Mouse (Mus musculus): ENCODE measurements at regions not wholly inside any gene's neighbourhood (a gene's known extent, or its start where the extent isn't known, plus 50 kb on each side); places are given as distances from the start of the nearest gene placed in this dataset.
A peak's percentile ranks its signal among the peaks of the same experiment; 100 is the strongest.
"Not testable (repeated sequence)": the region's sequence is repeated elsewhere in the genome, so short reads cannot be mapped to it uniquely, and the experiment has no call there.

DNA sequence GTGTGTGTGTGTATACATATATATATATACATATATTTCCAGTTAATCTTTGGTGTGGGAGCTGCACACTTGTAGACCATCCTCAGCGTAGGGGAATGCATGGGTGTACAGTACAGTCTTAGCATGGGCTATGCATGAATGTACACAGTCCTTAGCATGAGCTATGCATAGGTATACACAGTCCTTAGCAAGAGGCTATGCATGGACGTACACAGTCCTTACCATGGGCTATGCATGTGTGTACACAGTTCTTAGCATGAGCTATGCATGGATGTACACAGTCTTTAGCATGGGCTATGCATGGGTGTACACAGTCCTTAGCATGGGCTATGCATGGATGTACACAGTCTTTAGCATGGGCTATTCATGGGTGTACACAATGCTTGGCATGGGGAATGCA lies 70.5 kb downstream of the Rchy1 start:
- no peak for DNase-seq (ENCODE audit: low spot score in 2 of 2)

DNA sequence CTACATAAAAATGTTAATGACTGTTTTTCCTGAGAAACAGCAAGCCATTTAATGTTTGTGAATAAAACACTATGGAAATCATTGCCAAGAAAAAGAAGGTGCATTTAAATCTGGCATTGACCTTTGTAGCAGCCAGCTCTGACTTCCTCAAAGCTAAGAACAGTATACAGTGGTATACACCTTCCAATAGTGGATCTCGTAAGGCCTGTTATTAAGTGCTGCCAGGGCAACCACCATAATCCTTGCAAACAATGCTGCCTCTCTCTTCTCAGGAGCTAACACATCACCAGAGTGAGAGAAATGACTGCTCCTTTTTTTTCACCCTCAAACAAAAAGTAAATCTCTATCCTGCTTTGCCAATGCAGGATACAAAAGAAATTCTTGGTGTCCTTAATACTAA lies 81.1 kb downstream of the Rchy1 start:
- no peak for DNase-seq (ENCODE audit: low spot score in 2 of 2)

DNA sequence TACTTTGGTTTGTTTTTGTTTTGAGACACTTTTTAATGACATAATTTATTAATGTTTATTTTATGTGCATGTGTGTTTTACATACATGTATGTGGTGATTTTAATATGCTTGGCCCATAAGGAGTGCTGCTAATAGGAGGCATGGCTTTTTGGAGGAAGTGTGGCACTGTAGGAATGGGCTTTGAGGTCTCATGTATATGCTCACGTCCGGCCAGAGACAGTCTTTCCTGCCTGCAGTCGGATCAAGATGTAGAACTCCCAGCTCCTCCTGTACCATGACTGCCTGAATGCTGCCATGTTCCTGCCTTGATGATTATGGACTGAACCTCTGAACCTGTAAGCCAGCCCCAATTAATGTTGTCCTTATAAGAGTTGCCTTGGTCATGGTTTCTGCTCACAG lies 82.6 kb downstream of the Rchy1 start:
- DNase-seq (ENCODE audit: low spot score in 2 of 2) = no peak

DNA sequence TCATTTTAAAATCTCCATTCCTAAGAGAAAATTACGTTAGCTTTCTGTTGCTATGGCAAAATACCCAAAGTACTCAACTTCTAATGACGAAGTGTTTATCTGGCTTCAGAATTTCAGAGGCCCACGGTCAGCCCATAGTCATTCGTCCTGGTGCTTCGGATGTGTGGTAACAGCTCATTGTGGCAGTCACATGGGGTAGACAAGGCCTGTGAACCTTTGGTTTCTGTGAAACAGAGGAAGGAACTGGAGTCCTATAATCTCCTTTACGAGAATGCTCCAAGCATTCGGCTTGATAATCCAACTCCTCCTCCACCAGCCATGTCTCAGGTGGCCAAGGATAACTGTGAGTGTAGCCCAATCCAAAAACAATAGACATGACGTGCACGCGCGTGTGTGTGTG lies 84.2 kb downstream of the Rchy1 start:
- no peak for DNase-seq (ENCODE audit: low spot score in 2 of 2)

DNA sequence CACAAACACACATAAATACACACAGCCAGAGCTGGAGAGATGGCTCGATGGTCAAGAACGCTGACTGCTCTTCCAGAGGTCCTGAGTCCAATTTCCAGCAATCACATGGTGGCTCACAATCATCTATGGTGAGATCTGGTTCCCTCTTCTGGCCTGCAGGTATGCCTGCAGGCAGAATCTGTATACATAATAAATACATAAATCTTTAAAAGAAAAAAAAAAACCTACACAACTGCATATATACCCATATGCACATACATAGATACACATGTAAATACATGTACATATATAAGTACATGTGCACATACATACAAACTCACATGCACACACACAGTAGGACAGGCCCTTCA lies 86.2 kb downstream of the Rchy1 start:
- DNase-seq (ENCODE audit: low spot score in 2 of 2) = no peak

DNA sequence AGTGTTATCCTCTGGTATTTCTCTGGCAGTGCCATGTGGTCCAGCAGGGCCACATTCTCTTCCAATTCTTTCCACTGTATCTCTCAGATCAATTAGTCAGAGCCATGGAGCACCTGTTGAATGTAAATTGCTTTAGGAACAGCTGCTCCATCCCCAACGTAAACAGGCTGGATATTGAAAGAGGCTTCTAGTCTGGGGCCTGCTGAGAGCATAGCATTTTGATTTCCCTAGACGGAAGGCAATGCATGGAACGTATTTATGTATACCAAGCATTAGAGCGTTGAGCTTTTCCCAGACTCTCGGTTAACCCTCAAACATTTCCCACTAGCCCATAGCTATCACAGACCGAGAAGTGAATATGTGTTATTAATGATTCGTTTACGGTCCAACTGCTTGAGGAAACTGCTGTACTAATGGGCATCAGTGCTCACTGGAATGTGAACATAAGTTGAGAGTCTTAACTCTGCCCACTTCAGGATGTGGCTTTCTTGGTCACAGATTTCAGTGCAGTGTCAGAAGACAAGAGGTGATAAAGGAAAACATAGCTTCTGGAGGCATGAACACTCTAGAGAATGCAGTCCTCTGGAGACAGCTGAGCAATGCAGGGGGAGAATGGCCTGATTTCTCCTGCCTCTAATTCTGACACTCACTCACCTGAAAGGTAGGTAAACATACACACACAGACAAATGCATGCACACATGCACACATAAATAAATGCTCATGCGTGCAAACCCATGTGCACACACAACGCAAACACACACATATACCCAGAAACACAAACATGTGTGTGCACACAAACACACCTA lies 86.8 kb downstream of the Rchy1 start:
- DNase-seq (ENCODE audit: low spot score in 2 of 2) = no peak

DNA sequence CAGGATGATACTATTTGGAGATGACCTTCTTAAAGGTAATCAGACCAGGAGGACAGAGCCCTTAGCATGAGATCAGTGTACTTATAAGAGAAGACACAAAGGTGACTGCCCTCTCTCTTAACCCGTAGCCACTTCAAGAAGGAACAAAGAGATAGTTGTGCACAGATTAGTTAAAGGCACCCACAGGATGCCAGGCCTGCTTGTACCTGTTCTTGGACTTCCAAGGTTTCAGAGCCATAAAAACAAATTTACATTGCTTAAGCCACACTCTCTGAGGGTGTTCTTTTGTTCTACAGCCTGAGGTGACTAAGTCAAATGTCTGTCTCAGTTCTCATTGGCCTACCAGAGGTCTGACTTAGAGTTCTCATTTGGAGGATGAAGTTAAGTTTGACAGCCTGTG lies 90.1 kb downstream of the Rchy1 start:
- no peak for DNase-seq (ENCODE audit: low spot score in 2 of 2)

DNA sequence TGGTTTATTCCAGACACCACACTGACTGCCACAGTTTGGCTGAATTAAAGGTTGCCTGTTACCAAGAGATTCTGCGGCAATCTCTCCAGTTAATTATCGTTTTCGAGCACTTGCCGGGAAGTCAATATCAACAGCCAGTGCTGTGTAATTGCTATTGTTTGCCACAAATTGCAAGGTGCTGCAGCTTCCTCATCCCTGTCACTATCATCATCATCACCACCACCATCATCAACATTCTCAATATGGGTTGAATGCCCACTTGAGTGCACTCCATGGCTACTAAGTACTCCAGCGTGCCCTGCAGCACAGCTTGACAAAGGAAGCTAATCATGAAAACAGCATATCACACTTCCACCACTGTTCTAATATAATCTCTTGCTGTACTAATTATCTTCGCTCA lies 93.1 kb downstream of the Rchy1 start:
- DNase-seq (ENCODE audit: low spot score in 2 of 2) = no peak

DNA sequence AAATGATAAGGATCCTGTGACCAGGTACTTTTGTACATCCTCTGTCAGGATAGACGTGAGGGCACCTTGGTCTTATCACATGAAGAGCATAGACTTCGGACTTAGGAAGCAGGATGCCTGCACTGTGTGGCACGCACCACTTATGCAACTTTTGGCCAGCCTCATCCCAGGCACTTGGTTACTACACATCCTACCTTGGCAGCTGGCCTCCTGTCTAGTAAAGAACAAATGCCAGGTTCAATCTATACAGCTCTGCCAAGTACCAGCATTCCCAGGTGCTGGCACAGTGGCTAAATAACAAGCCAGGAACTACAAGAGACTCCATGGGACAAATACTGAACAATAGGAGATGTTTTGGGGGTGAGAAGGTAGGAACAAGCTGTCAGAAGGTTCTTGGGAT lies 96.7 kb downstream of the Rchy1 start:
- DNase-seq (ENCODE audit: low spot score in 2 of 2) = no peak

DNA sequence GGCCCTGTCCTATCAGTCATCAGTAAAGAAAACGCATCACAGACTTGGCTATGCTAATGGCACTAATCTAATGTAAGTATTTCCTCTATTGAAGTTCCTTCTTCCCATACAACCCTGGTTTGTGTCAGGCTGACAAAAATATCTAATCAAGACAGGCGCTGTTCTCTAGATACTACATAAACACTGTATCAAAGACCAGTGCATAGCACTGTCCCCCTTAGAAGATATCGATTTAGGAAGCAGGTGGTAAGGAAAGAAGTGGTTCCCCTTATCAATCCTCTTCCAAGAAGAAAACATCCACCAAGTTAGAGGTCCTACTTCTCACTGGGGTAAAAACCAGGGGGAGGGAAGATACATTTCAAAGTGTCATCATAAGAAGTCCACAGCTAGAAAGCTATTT lies 97.5 kb downstream of the Rchy1 start:
- DNase-seq (ENCODE audit: low spot score in 2 of 2) = no peak

DNA sequence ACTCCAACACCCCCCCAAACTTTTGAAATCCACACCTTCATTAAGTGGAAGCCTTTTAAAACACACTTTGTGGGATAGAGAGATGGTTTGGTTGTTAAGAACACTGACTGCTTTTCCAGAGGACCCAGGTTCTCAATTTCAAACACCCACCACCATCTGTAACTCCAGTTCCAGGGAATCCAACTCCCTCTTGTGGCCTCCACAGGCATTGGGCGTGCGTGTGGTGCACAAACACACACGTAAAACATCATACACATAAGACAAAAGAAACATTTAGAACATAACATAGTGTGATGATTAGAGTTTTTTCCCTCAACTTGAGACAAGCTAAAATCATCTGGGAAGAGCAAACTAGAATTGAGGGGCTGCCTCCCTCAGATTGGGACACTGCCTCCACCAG lies 100.0 kb downstream of the Rchy1 start:
- no peak for DNase-seq (ENCODE audit: low spot score in 2 of 2)

DNA sequence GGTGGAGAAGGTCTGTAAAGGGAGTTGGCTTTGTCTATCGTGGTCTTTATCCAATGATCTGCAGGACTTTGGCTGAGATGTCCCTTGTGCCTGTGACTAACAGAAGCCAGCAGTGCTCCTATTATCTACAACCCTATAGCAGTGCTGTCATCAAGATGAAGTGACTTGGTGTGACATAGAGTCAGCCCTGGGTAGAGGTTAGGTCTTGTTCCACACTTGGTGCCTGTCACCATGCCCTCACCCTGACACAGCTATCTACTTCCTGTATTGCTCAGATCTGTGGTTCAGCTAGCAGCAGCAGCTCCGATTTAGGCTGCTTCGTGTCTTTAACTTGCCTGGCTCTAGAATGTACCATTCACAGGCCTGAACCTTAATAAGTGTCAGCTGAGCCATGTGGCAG lies 100.6 kb downstream of the Rchy1 start:
- DNase-seq (ENCODE audit: low spot score in 2 of 2) = no peak

DNA sequence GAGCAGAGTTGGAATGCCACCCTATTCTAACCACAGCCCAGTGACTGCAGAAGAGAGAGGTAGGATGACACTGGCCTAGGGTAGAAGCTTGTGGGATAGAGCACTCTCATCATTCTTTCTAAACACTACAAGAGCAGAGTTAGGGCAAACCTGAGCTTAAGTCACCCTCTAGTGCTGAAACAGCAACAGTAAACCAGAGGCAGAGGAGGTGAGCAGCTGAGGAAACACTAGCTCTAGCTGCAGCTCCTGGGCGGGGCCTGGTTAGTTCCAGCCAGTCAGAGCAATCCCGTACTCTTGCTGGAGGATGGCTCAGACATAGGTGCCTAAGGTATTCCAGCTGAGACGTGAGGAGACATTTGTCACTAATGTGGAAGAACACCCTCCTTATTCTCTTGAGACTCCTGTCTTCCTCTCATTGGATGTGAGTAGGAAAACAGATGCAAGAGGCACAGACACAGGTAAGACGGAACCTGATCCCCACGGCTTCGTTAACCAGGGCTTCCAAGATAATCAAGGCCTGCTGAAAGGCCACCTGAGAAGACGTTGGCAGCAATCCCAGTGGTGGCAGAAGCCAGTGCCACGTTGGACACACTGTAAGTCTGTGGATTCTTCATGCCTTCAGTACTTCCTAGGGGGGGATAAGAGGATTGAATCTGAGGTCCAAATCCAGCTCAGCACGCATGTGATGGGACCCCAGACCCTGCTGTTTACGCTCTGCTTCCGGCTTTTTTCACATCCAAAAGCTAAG lies 101.3 kb downstream of the Rchy1 start:
- DNase-seq (ENCODE audit: low spot score in 2 of 2) = peak in 1 of 2 experiments; percentile 15

DNA sequence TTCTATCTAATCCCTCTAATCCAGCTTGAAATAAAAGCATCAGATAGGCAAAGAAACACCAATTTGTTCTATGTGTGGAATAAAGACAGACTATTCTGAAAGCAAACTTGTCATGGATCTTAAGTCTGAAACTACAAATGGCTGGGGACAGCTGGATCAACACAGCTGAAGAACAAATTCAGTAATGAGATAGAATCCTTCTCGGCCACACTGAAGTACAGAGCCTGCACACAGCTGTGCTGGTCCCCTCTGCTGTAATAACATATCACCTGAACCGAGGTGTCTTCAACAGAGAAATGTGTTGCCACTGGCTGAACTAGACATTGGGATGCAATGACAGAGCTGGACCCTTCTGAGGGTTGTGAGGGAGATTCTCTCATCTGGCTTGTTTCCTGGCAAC lies 102.4 kb downstream of the Rchy1 start:
- no peak for DNase-seq (ENCODE audit: low spot score in 2 of 2)

DNA sequence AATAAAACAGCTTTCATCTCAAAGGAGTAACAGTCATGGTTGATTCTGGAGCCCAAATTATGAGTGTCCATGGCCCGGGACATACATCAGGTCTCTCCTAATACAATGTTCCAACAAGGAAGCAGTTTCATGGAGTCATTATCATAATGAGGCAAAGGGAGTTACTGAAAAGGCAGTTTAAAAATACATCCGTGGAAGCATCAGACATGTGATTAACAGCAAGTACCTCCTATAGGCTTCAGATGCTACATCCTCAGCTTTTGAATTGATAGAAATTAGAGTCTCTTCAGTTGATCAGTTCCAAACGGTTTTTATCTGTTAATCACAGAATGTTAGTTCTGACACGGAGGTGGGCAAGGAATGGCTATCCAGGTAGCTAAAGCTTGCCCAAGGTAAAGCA lies 110.5 kb downstream of the Rchy1 start:
- DNase-seq (ENCODE audit: low spot score in 2 of 2) = no peak

DNA sequence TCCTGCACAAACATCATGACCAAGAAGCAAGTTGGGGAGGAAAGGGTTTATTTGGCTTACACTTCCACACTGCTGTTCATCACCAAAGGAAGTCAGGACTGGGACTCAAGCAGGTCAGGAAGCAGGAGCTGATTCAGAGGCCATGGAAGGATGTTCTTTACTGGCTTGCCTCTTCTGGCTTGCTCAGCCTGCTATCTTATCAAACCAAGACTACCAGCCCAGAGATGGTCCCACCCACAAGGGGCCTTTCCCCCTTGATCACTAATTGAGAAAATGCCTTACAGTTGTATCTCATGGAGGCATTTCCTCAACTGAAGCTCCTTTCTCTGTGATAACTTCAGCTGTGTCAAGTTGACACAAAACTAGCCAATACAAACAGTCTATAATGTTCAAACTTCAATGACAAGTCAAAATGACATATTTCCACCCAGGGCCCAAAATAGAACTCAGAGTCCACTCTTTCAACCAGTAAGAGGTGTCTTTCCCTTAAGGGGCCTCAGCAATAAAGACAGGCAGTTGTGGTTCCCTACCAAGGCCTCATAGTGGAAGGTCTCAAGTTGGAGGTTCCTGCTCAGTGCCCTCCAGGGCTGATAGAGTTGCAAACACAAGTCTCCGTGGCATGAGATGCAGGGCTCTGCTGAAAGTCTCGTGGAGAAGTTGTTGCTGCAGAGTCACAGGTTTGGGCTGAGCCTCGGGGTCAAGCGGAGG lies 111.9 kb downstream of the Rchy1 start:
- not testable (repeated sequence) for DNase-seq (ENCODE audit: low spot score in 2 of 2)

DNA sequence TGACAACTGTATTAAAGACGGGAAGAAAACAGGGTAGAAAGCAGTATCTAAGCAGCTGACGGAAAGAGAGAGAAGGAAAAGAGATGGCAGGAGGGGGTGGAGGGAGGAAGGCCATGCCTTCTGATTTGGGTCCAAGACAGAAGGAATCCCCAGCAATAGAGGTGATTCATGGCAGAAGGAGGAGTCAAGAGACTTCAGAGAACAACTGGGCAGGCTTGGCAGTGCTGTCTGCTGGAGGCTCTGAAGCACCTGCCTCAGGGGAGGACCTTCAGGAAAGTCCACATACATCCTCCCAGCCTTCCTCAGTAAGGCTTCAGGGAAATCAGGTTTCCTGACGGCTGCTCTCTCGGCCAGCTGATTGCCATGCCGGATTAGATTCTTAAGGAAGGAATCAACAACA lies 112.4 kb downstream of the Rchy1 start:
- no peak for DNase-seq (ENCODE audit: low spot score in 2 of 2)

DNA sequence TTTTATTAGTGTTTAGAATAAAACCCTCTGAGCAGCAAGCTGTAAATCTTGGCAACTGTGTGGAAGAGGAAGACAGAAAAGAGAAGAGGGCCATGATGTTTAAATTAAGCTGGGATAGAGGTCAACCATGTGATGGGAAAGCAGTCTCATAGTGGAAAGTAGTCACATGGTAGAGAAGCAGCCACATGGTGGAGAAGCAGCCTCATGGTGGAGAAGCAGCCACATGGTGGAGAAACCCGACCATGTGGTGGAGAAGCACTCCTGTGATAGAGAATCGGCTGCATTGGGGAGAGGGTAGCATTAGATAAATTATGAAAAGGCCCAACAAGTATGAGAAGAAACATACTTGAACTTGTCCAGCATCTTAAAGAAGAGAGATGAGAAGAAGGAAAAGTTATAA lies 113.3 kb downstream of the Rchy1 start:
- no peak for DNase-seq (ENCODE audit: low spot score in 2 of 2)

DNA sequence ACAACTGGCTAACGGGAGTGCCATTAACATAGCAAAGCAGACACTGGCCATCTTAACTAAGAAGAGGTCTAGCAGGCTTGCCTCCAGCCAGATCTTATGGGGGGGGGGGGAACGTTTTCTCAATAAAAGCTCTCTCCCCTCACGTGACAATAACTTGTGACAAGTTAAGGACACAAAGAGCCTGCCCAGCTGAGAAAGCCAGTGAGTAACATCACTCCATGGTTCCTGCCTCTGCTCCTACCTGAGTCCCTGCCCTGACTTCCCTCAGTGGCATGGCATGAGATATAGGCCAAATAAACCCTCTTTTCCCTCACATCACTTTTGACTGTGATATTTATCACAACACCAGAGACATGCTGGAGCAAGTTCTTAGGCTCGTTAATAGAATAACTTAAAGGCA lies 113.8 kb downstream of the Rchy1 start:
- no peak for DNase-seq (ENCODE audit: low spot score in 2 of 2)

DNA sequence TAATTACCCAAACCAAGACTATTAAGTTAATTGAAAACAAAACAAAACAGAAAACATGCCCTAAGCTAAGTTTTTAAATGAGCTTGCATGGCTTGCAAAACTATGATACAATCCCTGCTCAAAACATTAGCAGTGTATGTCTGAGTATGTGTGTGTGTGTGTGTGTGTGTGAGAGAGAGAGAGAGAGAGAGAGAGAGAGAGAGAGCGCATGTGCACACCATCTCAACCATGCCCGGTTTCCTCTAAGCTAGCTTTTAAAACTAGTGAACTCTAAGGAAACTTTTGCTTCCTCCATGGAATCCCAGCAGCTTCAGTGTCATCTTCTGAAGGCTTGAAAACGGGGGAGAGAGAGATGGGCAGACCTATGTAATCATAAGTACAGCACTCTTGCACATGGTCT lies 114.3 kb downstream of the Rchy1 start:
- DNase-seq (ENCODE audit: low spot score in 2 of 2) = no peak

DNA sequence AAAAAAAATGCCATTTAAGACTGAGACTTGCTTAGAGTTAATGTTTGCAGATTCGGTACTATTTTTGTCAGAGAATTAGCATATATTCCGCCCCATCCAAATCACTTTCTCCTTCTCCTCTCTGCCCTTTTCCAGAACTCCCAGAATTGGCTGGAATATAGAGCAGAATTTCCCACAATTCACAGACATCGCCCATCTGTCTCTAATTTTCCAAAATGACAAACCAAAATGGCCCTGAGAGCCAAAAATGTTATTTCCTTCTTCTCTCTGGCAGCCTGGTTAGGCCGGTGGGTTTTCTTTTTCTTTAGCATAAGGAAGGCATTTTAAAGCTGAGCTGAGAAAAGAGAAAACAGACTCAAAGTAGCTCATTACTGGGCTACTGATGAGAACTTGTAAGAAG lies 119.8 kb downstream of the Rchy1 start:
- DNase-seq (ENCODE audit: low spot score in 2 of 2) = no peak

DNA sequence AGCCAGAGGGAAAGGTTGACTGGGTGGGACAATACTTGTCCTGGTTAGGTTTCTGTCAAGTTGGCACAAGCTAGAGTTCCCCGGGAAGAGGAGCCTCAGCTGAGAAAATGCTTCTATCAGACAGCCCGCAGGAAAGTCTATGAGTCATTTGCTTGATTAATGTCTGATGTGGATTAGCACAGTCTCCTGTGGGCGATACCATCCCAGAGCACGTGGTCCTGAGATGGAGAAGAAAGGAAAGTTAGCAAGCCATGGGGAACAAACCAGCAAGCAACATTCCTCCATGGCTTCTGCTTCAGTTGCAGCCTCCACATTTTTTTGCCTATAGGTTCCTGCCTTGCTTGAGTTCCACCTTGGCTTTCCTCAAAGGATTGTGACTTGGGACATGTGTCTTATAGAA lies 121.8 kb downstream of the Rchy1 start:
- no peak for DNase-seq (ENCODE audit: low spot score in 2 of 2)

DNA sequence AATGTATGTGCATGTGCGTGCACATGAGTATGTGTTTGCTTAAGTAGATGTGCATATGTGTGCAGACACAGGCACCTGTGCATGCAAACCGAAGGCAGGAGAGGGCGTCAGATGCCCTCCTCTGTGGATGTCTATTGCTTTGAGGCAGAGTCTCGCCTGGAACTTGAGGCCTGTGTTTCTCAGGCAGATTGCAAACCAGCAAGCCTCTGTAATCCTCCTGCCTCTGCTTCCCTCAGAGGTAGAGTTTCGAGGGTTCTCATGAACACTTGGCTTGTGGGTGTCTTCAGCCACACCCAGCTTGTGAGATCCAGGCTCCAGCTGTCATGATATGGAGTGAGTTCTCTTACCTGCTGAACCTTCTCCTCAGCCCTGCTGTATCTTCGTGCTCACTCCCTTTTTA lies 134.4 kb downstream of the Rchy1 start:
- no peak for DNase-seq (ENCODE audit: low spot score in 2 of 2)

Data from thymus, postnatal 10 days (tissue).